Mouse (Mus musculus) midbrain, embryonic 14.5 days (tissue): ENCODE data around the gene Fkbp5. TPM values are rescaled to one million over a fixed set of nuclear protein-coding genes. Genes with fewer than 3 reads are reported as not detected.

Experiments used
- ATAC-seq: fragments of 200-750 bp; cut with Nextera tagmentation; 2 replicates; pipeline ENCODE4 v1.8.0; 2017; ENCODE audit warnings: moderate number of reproducible peaks, moderate library complexity; ENCODE audit not compliant: low FRiP score, low TSS enrichment
- DNase-seq: peaks from one replicate; pipeline ENCODE4 v3.0.0-alpha.2; 2015
- H3K27ac ChIP-seq: fragments of 300-500 bp; sonication (generic); replicated peaks from 2 replicates; pipeline ENCODE4 v1.5.1; 2014; ENCODE audit warnings: mild to moderate bottlenecking, low read depth, low read length, moderate library complexity
- H3K27me3 ChIP-seq: fragments of 300-500 bp; sonication (generic); 2 replicates; pipeline ENCODE4 v1.6.1; 2014; ENCODE audit warnings: low read length, control low read depth, mixed read lengths; ENCODE audit not compliant: control insufficient read depth, insufficient read depth
- H3K36me3 ChIP-seq: fragments of 300-500 bp; sonication (generic); 2 replicates; pipeline ENCODE4 v1.6.1; 2014; ENCODE audit warnings: low read length, control low read depth; ENCODE audit not compliant: control insufficient read depth, insufficient read depth
- H3K4me1 ChIP-seq: fragments of 300-500 bp; sonication (generic); 2 replicates; pipeline ENCODE4 v1.6.1; 2014; ENCODE audit warnings: mild to moderate bottlenecking, antibody characterized with exemption, low read length, control low read depth; ENCODE audit not compliant: control insufficient read depth, insufficient read depth
- H3K4me2 ChIP-seq: fragments of 300-500 bp; sonication (generic); 2 replicates; pipeline ENCODE4 v1.6.1; 2014; ENCODE audit warnings: mild to moderate bottlenecking, low read length, moderate library complexity
- H3K4me3 ChIP-seq: fragments of 300-500 bp; sonication (generic); replicated peaks from 2 replicates; pipeline ENCODE4 v1.5.1; 2014; ENCODE audit warnings: low read depth, low read length
- H3K9ac ChIP-seq: fragments of 300-500 bp; sonication (generic); replicated peaks from 2 replicates; pipeline ENCODE4 v1.6.1; 2014; ENCODE audit warnings: mild to moderate bottlenecking, low read length, moderate library complexity
- H3K9me3 ChIP-seq: fragments of 300-500 bp; sonication (generic); 2 replicates; pipeline ENCODE4 v1.6.1; 2016; ENCODE audit warnings: low read length, control low read depth, mixed read lengths; ENCODE audit not compliant: control insufficient read depth
- WGBS: fragments of 180-500 bp; shearing (Covaris S2); extraction: QIAGEN DNeasy Blood & Tissue Kit; methylation state at CpG from one replicate; pipeline ENCODE4 v1.1.7; 2014; 5-methylcytosine and 5-hydroxymethylcytosine counted together
- polyA plus RNA-seq: library from polyadenylated mRNA; unstranded; fragments of >200 nt; fragmentation: Nextera tagmentation; extraction: Ambion mirVana; gene quantifications from 2 replicates; pipeline ENCODE4 v1.2.1, GENCODE M21; 2014

Fkbp5 gene
- polyA plus RNA-seq, 1 experiment from 2014 or later = 11.6 TPM

DNA sequence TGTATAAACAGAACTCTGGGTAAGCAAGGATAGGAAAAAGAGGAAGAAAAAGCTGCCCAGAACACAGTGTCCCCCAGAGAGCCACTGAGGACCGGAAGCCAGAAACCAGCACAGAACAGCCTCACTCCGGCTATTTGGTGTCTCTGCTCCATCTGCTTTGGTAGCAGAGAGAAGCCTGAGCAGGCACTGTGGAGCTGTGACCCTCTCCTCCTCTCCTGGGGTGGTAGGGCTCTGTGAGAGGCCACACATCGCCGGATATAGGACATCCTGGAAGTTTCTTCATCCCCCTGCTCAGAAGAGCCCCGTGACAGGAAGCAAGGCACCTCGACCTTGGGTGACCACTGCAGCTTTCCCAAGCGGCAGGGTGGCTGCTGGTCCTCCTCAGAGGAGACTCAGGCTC lies 3.5 kb downstream of the Fkbp5 start:
- H3K4me2 ChIP-seq = no peak overlapping the region
- ATAC-seq (no peak), DNase-seq (no peak)
- H3K27me3 ChIP-seq = peaks cover 10% of the 10 kb centered on the region; the same call in 1 of the 2 replicates
- peaks cover 17% of the 10 kb centered on the region for H3K4me1 ChIP-seq
- no peak overlapping the region for H3K4me3 ChIP-seq
- 69% methylated on average over 7 of the region's 7 CpGs for WGBS
- no peaks in the 10 kb centered on the region for H3K9me3 ChIP-seq
- no peak overlapping the region for H3K27ac ChIP-seq
- H3K36me3 ChIP-seq = no peaks in the 10 kb centered on the region
- H3K9ac ChIP-seq = no peak overlapping the region

DNA sequence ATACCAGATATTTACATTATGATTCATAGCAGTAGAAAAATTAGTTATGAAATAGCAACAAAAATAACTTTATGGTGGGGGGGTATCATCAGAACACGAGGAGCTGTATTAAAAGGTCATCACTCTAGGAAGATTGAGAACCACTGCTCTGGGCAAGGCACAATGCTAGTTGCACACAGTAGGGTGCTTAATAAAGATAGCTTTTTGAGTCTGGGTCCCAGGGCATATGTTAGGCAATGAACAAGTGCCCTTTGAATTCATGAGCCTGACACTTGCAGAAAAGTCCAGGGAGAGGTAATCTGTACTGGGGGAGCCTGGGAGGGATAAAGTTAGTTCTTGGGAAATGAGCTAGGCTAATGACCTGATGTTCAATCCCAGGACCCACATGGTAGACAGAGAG lies 4.0 kb downstream of the Fkbp5 start:
- 80% methylated on average over 1 of the region's 1 CpGs for WGBS
- DNase-seq = no peak
- H3K4me2 ChIP-seq = no peak overlapping the region

DNA sequence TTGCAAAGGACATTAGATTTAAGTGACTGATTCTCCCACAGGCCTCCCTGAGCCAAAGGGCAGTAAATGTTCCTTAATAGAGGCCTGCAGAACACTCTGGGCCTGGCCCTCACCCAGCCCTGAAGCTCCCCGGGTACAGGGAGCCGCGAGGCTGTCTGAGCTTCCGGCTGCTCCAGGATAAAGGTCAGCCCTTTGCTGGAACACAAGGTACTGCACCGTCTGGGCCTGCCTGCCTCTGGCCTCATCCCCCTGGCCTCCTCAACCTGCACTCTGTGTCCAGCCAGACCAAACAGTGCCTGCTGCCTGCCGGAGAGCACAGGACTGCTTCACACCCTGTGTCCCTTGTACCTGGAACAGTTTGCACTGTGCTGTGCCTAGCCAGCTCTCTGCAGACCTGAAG lies 4.6 kb downstream of the Fkbp5 start:
- no peak for DNase-seq
- Histone ChIP-seq H3K27me3 (0 out of 2 replicates have a peak, but pooled peaks cover 10% of the 10 kb centered on the region), H3K4me3 (no peak overlapping the region), H3K9me3 (no peaks in the 10 kb centered on the region), H3K4me2 (no peak overlapping the region), H3K27ac (no peak overlapping the region), H3K4me1 (peaks cover 13% of the 10 kb centered on the region), H3K36me3 (no peaks in the 10 kb centered on the region), H3K9ac (no peak overlapping the region)
- 51% methylated on average over 6 of the region's 6 CpGs for WGBS
- ATAC-seq = no peak

More for the DNA sequence above, 4.0 kb downstream of the Fkbp5 start:
- Histone ChIP-seq H3K27ac (no peak overlapping the region), H3K4me1 (peaks cover 17% of the 10 kb centered on the region), H3K36me3 (no peaks in the 10 kb centered on the region), H3K27me3 (0 out of 2 replicates have a peak, but pooled peaks cover 10% of the 10 kb centered on the region), H3K9me3 (no peaks in the 10 kb centered on the region), H3K9ac (no peak overlapping the region), H3K4me3 (no peak overlapping the region)
- no peak for ATAC-seq

DNA sequence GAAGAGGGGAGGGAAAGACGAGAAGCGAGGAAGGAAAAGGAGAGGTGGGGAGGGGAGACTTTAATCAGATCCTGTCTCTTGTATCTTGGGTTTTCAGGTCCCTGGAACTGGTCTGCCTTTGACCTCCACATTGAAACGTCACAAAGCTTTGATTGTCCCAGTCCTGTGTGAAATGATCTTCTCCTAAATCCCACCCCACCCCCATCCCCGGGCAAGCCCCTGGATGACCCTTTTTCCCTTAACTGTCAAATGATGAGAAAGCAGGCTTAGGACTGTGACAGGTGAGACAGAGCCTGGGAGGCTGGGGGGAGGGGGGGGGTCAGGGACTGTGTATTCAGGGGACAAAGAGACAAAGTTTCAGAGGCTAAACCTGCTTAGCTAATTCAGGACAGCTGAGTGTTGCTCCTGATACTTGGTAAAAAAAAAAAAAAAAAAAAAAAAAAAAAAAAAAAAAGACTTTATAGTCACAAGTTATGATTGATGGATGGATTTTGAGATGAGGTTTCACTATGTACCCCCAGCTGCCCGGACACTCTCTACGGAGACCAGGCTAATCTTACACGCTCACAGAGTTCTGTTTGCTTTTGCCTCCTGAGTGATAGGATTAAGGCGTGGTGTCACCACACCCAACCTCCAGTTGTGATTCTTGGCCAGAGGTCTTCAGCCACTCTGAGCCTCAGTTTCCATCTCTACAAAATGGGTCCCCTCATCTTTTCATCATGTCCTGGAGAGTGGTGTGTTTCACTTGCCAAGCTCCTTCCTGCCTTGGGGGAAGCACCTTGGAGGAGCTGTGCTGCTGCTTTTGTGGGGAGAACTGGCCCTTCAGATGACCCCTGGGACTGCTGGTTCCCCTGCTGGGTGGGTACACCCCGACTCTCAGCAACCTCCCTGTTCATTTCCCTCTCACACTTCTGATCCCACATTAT lies 5.4 kb downstream of the Fkbp5 start:
- Histone ChIP-seq H3K4me1 (0 out of 2 replicates have a peak, but pooled peaks cover 8% of the 10 kb centered on the region), H3K4me2 (no peak overlapping the region), H3K36me3 (no peaks in the 10 kb centered on the region), H3K9ac (no peak overlapping the region; the same call in 1 of the 2 replicates), H3K9me3 (no peaks in the 10 kb centered on the region), H3K27me3 (0 out of 2 replicates have a peak, but pooled peaks cover 5% of the 10 kb centered on the region), H3K4me3 (no peak overlapping the region), H3K27ac (no peak overlapping the region)
- 33% methylated on average over 9 of the region's 9 CpGs for WGBS
- DNase-seq (no peak), ATAC-seq (no peak)

DNA sequence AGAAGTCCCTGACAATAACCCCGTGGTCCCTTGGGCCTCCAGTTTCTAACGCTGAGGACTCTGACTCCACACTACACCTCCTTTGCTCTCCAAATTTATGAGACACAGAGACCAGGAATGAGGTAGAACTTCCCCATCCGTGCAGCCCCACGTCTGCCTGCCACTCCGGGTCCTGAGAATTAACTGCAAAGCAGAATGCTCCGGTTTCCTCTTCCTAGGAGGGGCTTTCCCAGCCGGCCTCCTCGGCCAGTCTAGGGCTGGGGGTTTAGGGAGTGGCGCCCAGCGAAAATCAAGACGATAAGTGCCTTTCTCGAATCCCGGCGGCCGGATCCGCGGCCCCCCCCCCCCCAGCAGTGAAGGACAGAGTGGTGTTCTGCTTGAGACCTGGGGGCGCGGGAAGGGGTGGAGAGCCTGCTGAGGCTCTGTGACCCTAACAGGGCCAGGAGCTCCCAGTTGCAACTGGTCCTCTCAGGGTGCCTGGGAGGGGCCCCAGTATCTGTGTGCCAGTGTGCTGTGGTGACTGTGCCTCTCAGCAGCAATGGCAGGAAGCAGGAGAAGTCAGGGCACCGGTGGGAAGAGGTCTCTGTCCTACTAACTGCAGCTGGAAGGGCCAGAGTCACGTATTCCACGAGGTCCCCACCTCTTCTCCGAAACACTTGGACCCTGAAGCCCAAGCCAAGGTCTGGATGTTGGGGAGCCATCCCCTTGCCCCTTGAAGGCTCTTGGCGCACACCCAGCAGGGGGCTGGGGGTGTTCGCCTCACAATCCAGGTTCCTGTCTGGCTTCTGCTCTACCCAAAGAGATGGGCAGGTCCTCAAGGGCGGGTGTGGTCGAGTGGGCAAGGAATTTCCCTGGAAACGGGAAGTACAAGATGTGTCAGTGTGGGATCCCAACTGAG lies 6.6 kb downstream of the Fkbp5 start:
- Histone ChIP-seq H3K27me3 (0 out of 2 replicates have a peak, but pooled peaks cover 3% of the 10 kb centered on the region), H3K36me3 (no peaks in the 10 kb centered on the region), H3K9ac (no peak overlapping the region), H3K4me2 (peak overlapping the region; percentile 31; the same call in 1 of the 2 replicates), H3K9me3 (no peaks in the 10 kb centered on the region), H3K4me3 (no peak overlapping the region), H3K27ac (no peak overlapping the region), H3K4me1 (0 out of 2 replicates have a peak, but pooled peaks cover 9% of the 10 kb centered on the region)
- no peak for ATAC-seq
- 5% methylated on average over 28 of the region's 28 CpGs for WGBS
- DNase-seq = no peak

DNA sequence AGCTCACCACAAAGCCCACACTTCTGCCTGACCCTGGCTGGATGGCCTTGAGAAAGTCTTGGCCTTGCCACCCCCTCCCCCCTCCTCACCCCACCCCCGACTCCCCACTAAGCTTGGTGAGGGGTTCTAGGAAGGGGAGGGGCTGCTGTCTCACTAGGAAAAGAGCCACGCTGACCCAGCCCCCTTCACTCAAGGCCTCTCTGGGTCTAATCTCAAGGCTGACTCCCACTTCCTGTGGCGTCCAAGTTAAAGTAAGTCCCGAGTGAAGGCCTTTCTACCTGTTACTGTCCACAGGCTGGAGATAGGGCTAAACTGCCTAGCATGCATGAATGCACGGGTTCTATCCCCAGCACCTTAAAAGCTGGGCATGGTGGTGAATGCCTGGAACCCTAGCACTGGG lies 9.8 kb downstream of the Fkbp5 start:
- H3K9me3 ChIP-seq = no peaks in the 10 kb centered on the region
- WGBS = 27% methylated on average over 5 of the region's 5 CpGs
- no peak overlapping the region for H3K9ac ChIP-seq
- 0 out of 2 replicates have a peak, but pooled peaks cover 9% of the 10 kb centered on the region for H3K4me1 ChIP-seq
- no peak overlapping the region for H3K27ac ChIP-seq
- no peak overlapping the region for H3K4me3 ChIP-seq
- H3K4me2 ChIP-seq = no peak overlapping the region
- H3K36me3 ChIP-seq = no peaks in the 10 kb centered on the region
- DNase-seq (no peak), ATAC-seq (no peak)
- no peaks in the 10 kb centered on the region for H3K27me3 ChIP-seq

DNA sequence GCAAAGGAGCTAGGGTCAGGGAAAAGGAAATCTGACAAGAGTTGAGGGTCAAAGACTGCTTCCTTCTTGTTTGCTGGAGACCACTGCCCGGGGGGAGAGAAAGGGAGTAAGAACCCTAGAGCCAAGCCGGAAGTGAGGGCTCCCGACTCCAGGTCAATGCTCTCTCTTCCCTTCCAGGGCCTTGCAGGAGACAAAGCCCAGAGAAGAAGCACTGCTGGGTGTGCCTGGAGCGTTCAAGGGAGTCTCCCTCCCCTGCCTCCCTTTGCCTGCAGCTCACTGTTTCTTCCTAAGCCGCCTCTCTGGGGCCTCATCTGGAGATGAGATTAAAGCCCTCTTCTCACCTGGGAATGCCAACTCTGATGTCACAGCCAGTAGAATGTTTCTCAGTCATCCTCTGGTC lies 10.4 kb downstream of the Fkbp5 start:
- H3K27me3 ChIP-seq = no peaks in the 10 kb centered on the region
- DNase-seq = no peak
- H3K27ac ChIP-seq = no peak overlapping the region
- H3K4me1 ChIP-seq = 0 out of 2 replicates have a peak, but pooled peaks cover 9% of the 10 kb centered on the region
- no peaks in the 10 kb centered on the region for H3K9me3 ChIP-seq
- H3K36me3 ChIP-seq = no peaks in the 10 kb centered on the region
- no peak overlapping the region for H3K4me2 ChIP-seq
- no peak overlapping the region for H3K4me3 ChIP-seq
- 15% methylated on average over 5 of the region's 5 CpGs for WGBS
- no peak for ATAC-seq
- H3K9ac ChIP-seq = no peak overlapping the region

DNA sequence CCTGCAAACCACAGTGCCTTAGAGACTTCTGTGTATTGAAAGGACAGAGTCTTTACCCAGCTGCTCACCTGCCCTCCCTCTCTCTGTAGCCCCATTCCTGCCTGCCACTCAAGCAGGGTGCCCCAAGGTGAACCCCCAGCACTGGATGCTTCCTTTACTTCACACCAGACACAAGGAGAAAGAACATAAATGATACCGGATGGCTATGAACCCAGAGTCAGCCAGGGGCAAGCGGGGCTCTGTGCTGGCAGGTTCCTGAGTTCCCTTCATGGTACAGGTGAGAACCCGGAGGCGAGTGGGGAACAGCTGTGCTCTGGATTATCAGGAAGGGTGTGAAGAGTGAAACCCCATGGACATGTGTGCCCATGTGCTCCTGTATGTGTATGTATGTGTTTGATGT lies 11.7 kb downstream of the Fkbp5 start:
- ATAC-seq (no peak), DNase-seq (no peak)
- Histone ChIP-seq H3K27ac (no peak overlapping the region), H3K36me3 (no peaks in the 10 kb centered on the region), H3K27me3 (no peaks in the 10 kb centered on the region), H3K9me3 (no peaks in the 10 kb centered on the region), H3K4me3 (no peak overlapping the region), H3K9ac (no peak overlapping the region), H3K4me2 (no peak overlapping the region), H3K4me1 (0 out of 2 replicates have a peak, but pooled peaks cover 4% of the 10 kb centered on the region)
- 92% methylated on average over 4 of the region's 4 CpGs for WGBS
